Mouse (Mus musculus) heart, adult 11 months (tissue): ENCODE measurements around the gene Adamts8.
A peak's percentile ranks its signal among the peaks of the same experiment; 100 is the strongest.

Source experiments
- DNase-seq: peaks from one replicate; pipeline ENCODE4 v3.0.0; 2022

Adamts8 gene

GRCm38 (mm10) chr9:30993106-30993505, 50.7 kb downstream of the Adamts8 start:
- DNase-seq, result peak; percentile 76

GRCm38 (mm10) chr9:30996590-30997562, 54.5 kb downstream of the Adamts8 start:
- peak; percentile 88 for DNase-seq

- DNase-seq, result peak; percentile 88
Measured at GRCm38 (mm10) chr9:31000641-31001040, 58.3 kb downstream of the Adamts8 start.

GRCm38 (mm10) chr9:31002528-31002927, 60.2 kb downstream of the Adamts8 start:
- DNase-seq, result peak; percentile 15

- peak; percentile 3 for DNase-seq
Measured at GRCm38 (mm10) chr9:31009334-31009733, 67.0 kb downstream of the Adamts8 start.

GRCm38 (mm10) chr9:31010040-31010439, 67.7 kb downstream of the Adamts8 start:
- peak; percentile 58 for DNase-seq

- DNase-seq, result peak; percentile 36
Measured at GRCm38 (mm10) chr9:31010749-31011148, 68.4 kb downstream of the Adamts8 start.

GRCm38 (mm10) chr9:31011533-31011932, 69.2 kb downstream of the Adamts8 start:
- peak; percentile 94 for DNase-seq

GRCm38 (mm10) chr9:31012674-31013073, 70.3 kb downstream of the Adamts8 start:
- DNase-seq, result peak; percentile 66

- no peak for DNase-seq
Measured at GRCm38 (mm10) chr9:31013415-31013814, 71.1 kb downstream of the Adamts8 start.
